Mouse (Mus musculus) liver, embryonic 14.5 days (tissue): ENCODE measurements around the gene Spock1. TPM values are rescaled to one million over a fixed set of nuclear protein-coding genes. Genes with fewer than 3 reads are reported as not detected.

Experiments used
- ATAC-seq: fragments of 200-750 bp; cut with Nextera tagmentation; 2 replicates; pipeline ENCODE4 v1.8.0; 2017; ENCODE audit warnings: moderate number of reproducible peaks, mild to moderate bottlenecking, moderate library complexity; ENCODE audit not compliant: insufficient read depth
- DNase-seq, 3 experiments: peaks; one replicate each; pipeline ENCODE4 v3.0.0-alpha.2; 2012 to 2013; ENCODE audit warnings: low read depth in 3 of 3, low spot score in 3 of 3
- H3K27ac ChIP-seq: fragments of 300-500 bp; sonication (generic); 2 replicates; pipeline ENCODE4 v1.5.1; 2014; ENCODE audit warnings: moderate library complexity, mild to moderate bottlenecking, control low read depth, inconsistent platforms
- H3K27me3 ChIP-seq: fragments of 300-500 bp; sonication (generic); 2 replicates; pipeline ENCODE4 v1.6.1; 2014; ENCODE audit warnings: mild to moderate bottlenecking, low read length, moderate library complexity; ENCODE audit not compliant: control insufficient read depth, insufficient read depth
- H3K36me3 ChIP-seq: fragments of 300-500 bp; sonication (generic); replicated peaks from 2 replicates; pipeline ENCODE4 v1.6.1; 2014; ENCODE audit warnings: low read depth; ENCODE audit not compliant: control insufficient read depth, insufficient read depth
- H3K4me1 ChIP-seq, 2 experiments: fragments of 200-500 bp in 1 of 2; fragments of 300-500 bp in 1 of 2; sonication (generic) in 1 of 2; replicated peaks; 2 replicates each; pipeline ENCODE4 v1.6.1; 2012 to 2014; ENCODE audit warnings: antibody characterized with exemption in 1 of 2, inconsistent platforms in 1 of 2, low read length in 1 of 2; ENCODE audit not compliant: control insufficient read depth in 2 of 2, insufficient read depth in 2 of 2
- H3K4me2 ChIP-seq: fragments of 300-500 bp; sonication (generic); 2 replicates; pipeline ENCODE4 v1.6.1; 2014; ENCODE audit warnings: low read depth, mild to moderate bottlenecking, control low read depth, moderate library complexity
- H3K4me3 ChIP-seq, 2 experiments: fragments of 200-500 bp in 1 of 2; fragments of 300-500 bp in 1 of 2; sonication (generic) in 1 of 2; 2 replicates each; pipeline ENCODE4 v1.5.1; 2012 to 2014; ENCODE audit warnings: low read depth in 2 of 2, low read length in 2 of 2, mild to moderate bottlenecking in 2 of 2, control low read depth in 1 of 2, inconsistent platforms in 1 of 2, moderate library complexity in 1 of 2; ENCODE audit not compliant: insufficient read depth in 1 of 2
- H3K9ac ChIP-seq: fragments of 300-500 bp; sonication (generic); replicated peaks from 2 replicates; pipeline ENCODE4 v1.6.1; 2014; ENCODE audit warnings: mild to moderate bottlenecking, control low read depth, moderate library complexity
- H3K9me3 ChIP-seq: fragments of 300-500 bp; sonication (generic); 2 replicates; pipeline ENCODE4 v1.6.1; 2016; ENCODE audit warnings: low read length, mixed read lengths; ENCODE audit not compliant: control insufficient read depth
- CTCF ChIP-seq: IDR thresholded peaks from 2 replicates; pipeline ENCODE4 v1.5.1; 2016; ENCODE audit warnings: antibody characterized with exemption, low read depth, control low read depth
- EP300 ChIP-seq: IDR thresholded peaks from 2 replicates; pipeline ENCODE4 v1.6.1; 2016; ENCODE audit warnings: antibody characterized with exemption, low read depth
- WGBS: fragments of 180-500 bp; shearing (Covaris S2); extraction: QIAGEN DNeasy Blood & Tissue Kit; methylation state at CpG from one replicate; pipeline ENCODE4 v1.1.7; 2014; ENCODE audit not compliant: insufficient replicate concordance; 5-methylcytosine and 5-hydroxymethylcytosine counted together
- polyA plus RNA-seq, 2 experiments: library from polyadenylated mRNA; depleted of rRNA in 1 of 2; stranded (reverse) in 1 of 2; unstranded in 1 of 2; fragments of >200 nt; fragmentation: Nextera tagmentation in 1 of 2; extraction: Ambion mirVana in 1 of 2; gene quantifications; 2 replicates each; pipeline versions ENCODE4 v1.2.1 to v1.2.3; 2012 to 2014

Gene Spock1
- polyA plus RNA-seq, 2 experiments: 0.06 TPM; not detected in 1

- no peak overlapping the region for H3K27ac ChIP-seq
- H3K36me3 ChIP-seq: no peaks in the 10 kb centered on the region
- H3K4me2 ChIP-seq: no peak overlapping the region
- H3K4me3 ChIP-seq: no peak overlapping the region
- no peaks in the 10 kb centered on the region for H3K27me3 ChIP-seq
- no peaks in the 10 kb centered on the region for H3K9me3 ChIP-seq
- no peaks in the 10 kb centered on the region for H3K4me1 ChIP-seq
- ATAC-seq (no peak), DNase-seq (no peak)
- no peak for TF ChIP-seq CTCF
- TF ChIP-seq EP300: no peak
- no peak overlapping the region for H3K9ac ChIP-seq
- WGBS: 62% methylated on average over 6 of the region's 6 CpGs
Measured at GRCm38 (mm10) chr13:57771998-57772397, 136.1 kb downstream of the Spock1 start.

GRCm38 (mm10) chr13:57766721-57767120 lies 141.4 kb downstream of the Spock1 start:
- no peak for DNase-seq
- ATAC-seq: no peak
- TF ChIP-seq CTCF (peak; percentile 66), EP300 (no peak)
- Histone ChIP-seq H3K36me3 (no peaks in the 10 kb centered on the region), H3K27me3 (no peaks in the 10 kb centered on the region), H3K4me1 (no peaks in the 10 kb centered on the region), H3K27ac (no peak overlapping the region), H3K9me3 (no peaks in the 10 kb centered on the region), H3K4me2 (no peak overlapping the region), H3K9ac (no peak overlapping the region), H3K4me3 (no peak overlapping the region)
- WGBS: 42% methylated on average over 3 of the region's 3 CpGs

- Histone ChIP-seq H3K27me3 (no peaks in the 10 kb centered on the region), H3K4me3 (no peak overlapping the region), H3K9me3 (no peaks in the 10 kb centered on the region), H3K27ac (no peak overlapping the region), H3K4me2 (no peak overlapping the region), H3K4me1 (no peaks in the 10 kb centered on the region), H3K36me3 (no peaks in the 10 kb centered on the region), H3K9ac (no peak overlapping the region)
- WGBS: 79% methylated on average over 5 of the region's 5 CpGs
- ATAC-seq: no peak
- DNase-seq: no peak
- TF ChIP-seq CTCF (no peak), EP300 (no peak)
Measured at GRCm38 (mm10) chr13:57761122-57761521, 147.0 kb downstream of the Spock1 start.

- no peaks in the 10 kb centered on the region for H3K27me3 ChIP-seq
- 83% methylated on average over 3 of the region's 3 CpGs for WGBS
- TF ChIP-seq CTCF: no peak
- no peak for TF ChIP-seq EP300
- no peaks in the 10 kb centered on the region for H3K36me3 ChIP-seq
- no peaks in the 10 kb centered on the region for H3K4me1 ChIP-seq
- no peak overlapping the region for H3K9ac ChIP-seq
- ATAC-seq: no peak
- H3K4me2 ChIP-seq: no peak overlapping the region
- DNase-seq: no peak
- H3K27ac ChIP-seq: no peak overlapping the region
- H3K9me3 ChIP-seq: no peaks in the 10 kb centered on the region
- H3K4me3 ChIP-seq: no peak overlapping the region
Measured at GRCm38 (mm10) chr13:57760618-57761017, 147.5 kb downstream of the Spock1 start.

- H3K36me3 ChIP-seq: no peaks in the 10 kb centered on the region
- TF ChIP-seq CTCF: no peak
- TF ChIP-seq EP300: no peak
- 71% methylated on average over 3 of the region's 3 CpGs for WGBS
- no peak overlapping the region for H3K9ac ChIP-seq
- no peaks in the 10 kb centered on the region for H3K9me3 ChIP-seq
- no peak overlapping the region for H3K4me2 ChIP-seq
- no peak overlapping the region for H3K27ac ChIP-seq
- H3K27me3 ChIP-seq: no peaks in the 10 kb centered on the region
- no peaks in the 10 kb centered on the region for H3K4me1 ChIP-seq
- no peak overlapping the region for H3K4me3 ChIP-seq
- ATAC-seq (no peak), DNase-seq (no peak)
Measured at GRCm38 (mm10) chr13:57756316-57756715, 151.8 kb downstream of the Spock1 start.

DNA sequence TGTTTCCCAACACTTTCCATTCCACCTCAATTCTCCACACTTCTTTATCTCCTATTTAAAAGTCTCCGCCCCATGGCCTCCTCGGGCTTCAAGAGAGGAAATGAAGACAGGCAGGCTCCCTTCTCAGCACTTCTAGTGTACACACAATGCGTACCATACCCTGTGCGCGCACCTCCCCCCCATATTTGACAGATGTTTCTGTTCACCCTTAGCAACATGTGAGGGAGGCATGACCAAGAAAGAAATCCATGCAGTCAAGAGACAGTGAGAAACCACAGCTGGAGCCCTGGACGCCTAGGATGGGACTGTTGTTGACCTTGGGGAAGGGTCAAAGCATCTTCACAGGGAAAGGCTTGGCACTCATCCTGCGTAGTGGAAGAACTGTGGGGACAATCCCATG lies 157.3 kb downstream of the Spock1 start:
- no peak for ATAC-seq
- Histone ChIP-seq H3K36me3 (no peaks in the 10 kb centered on the region), H3K4me2 (no peak overlapping the region), H3K27me3 (no peaks in the 10 kb centered on the region), H3K4me3 (no peak overlapping the region), H3K4me1 (no peaks in the 10 kb centered on the region), H3K9ac (no peak overlapping the region), H3K27ac (no peak overlapping the region), H3K9me3 (no peaks in the 10 kb centered on the region)
- 65% methylated on average over 7 of the region's 7 CpGs for WGBS
- no peak for DNase-seq
- TF ChIP-seq CTCF (no peak), EP300 (no peak)
